Mouse (Mus musculus) G1E (cell line): ENCODE measurements around the gene Dalrd3. TPM values are rescaled to one million over a fixed set of nuclear protein-coding genes. Genes with fewer than 3 reads are reported as not detected.
A peak's percentile ranks its signal among the peaks of the same experiment; 100 is the strongest.
"Not testable (repeated sequence)": the region's sequence is repeated elsewhere in the genome, so short reads cannot be mapped to it uniquely, and the experiment has no call there.

ENCODE experiments used
- ATAC-seq: 2 replicates; pipeline ENCODE4 v1.8.0; 2016; ENCODE audit warnings: mild to moderate bottlenecking; ENCODE audit not compliant: insufficient number of reproducible peaks, poor library complexity, low FRiP score, severe bottlenecking; ENCODE audit errors: extremely low read depth
- DNase-seq: peaks from one replicate; pipeline ENCODE4 v3.0.0; 2012; ENCODE audit warnings: low spot score
- H3K27me3 ChIP-seq: 2 replicates; pipeline ENCODE4 v1.6.1; 2012; ENCODE audit warnings: mild to moderate bottlenecking, low read length, inconsistent platforms; ENCODE audit not compliant: insufficient read depth
- H3K36me3 ChIP-seq: replicated peaks from 2 replicates; pipeline ENCODE3; 2012; ENCODE audit warnings: mild to moderate bottlenecking, inconsistent platforms
- H3K4me1 ChIP-seq: 2 replicates; pipeline ENCODE4 v1.6.1; 2012; ENCODE audit warnings: low read depth, low read length, inconsistent platforms, mixed read lengths; ENCODE audit not compliant: insufficient read depth
- H3K4me3 ChIP-seq: 2 replicates; pipeline ENCODE4 v1.5.1; 2012; ENCODE audit warnings: low read depth, mild to moderate bottlenecking, inconsistent platforms, low read length, moderate library complexity, mixed read lengths
- H3K9me3 ChIP-seq: replicated peaks from 2 replicates; pipeline ENCODE4 v1.6.1; 2012; ENCODE audit warnings: inconsistent platforms
- CTCF ChIP-seq: IDR thresholded peaks from 2 replicates; pipeline ENCODE4 v1.5.1; 2012; ENCODE audit warnings: low read depth, low read length, inconsistent platforms, mixed read lengths
- GATA1 ChIP-seq: IDR thresholded peaks from 2 replicates; pipeline ENCODE4 v1.6.1; 2012; ENCODE audit warnings: borderline replicate concordance, low read length, inconsistent platforms, mixed read lengths
- GATA2 ChIP-seq: IDR thresholded peaks from 2 replicates; pipeline ENCODE4 v1.6.1; 2012; ENCODE audit warnings: low read depth, low read length, inconsistent platforms, borderline replicate concordance
- POLR2AphosphoS5 ChIP-seq: IDR thresholded peaks from 2 replicates; pipeline ENCODE4 v1.6.1; 2012; ENCODE audit warnings: low read depth, low read length, inconsistent platforms; ENCODE audit not compliant: insufficient replicate concordance
- TAL1 ChIP-seq: conservative IDR thresholded peaks from 2 replicates; pipeline ENCODE4 v1.6.1; 2012; ENCODE audit warnings: low read depth, low read length, inconsistent platforms, mixed read lengths
- polyA plus RNA-seq: library from polyadenylated mRNA; stranded (reverse); fragments of >175 nt; gene quantifications from 2 replicates; pipeline ENCODE4 v1.2.3, GENCODE M21; 2012
- total RNA-seq, 2 experiments: library from RNA; stranded (forward) in 1 of 2; stranded (reverse) in 1 of 2; fragments of 200-1000 nt in 1 of 2; fragments of >200 nt in 1 of 2; fragmentation: Nextera tagmentation in 1 of 2; gene quantifications; 2 replicates each; pipeline ENCODE4 v1.2.3; 2014 to 2017

Dalrd3 gene
- total and polyA plus RNA-seq, 3 experiments = 48.3 to 121 (median 49.1) TPM

- Histone ChIP-seq H3K9me3 (no peaks in the 10 kb centered on the region), H3K4me1 (peaks cover 37% of the 10 kb centered on the region), H3K27me3 (no peaks in the 10 kb centered on the region), H3K4me3 (no peak overlapping the region), H3K36me3 (peaks cover 62% of the 10 kb centered on the region)
- TF ChIP-seq CTCF = no peak
- TF ChIP-seq POLR2AphosphoS5 = no peak
- no peak for TF ChIP-seq TAL1
- no peak for TF ChIP-seq GATA2
- TF ChIP-seq GATA1 = no peak
- no peak for DNase-seq
- ATAC-seq = no peak
Observed at GRCm38 (mm10) chr9:108591462-108591861, 21.8 kb downstream of the Dalrd3 start.

DNA sequence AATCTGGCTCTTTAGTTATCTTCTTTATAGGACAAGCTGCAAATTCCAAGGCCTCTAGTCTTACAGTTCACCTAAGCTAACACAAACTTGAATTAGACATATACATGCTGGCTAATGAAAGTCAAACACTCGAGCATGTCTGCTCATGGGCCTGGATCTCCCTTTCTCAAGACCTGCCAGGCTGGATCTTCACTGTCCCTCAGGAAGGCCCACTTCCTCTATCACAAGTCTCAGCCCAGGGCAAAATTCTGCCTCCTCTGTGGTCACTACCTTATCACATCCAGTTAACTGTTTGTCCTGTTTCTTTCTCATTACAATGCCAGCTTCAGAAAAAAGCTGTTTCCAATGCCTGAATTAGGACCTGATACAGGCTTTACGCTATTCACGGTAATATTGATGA is 24.7 kb downstream of the Dalrd3 start:
- Histone ChIP-seq H3K4me3 (no peak overlapping the region), H3K4me1 (peaks cover 30% of the 10 kb centered on the region), H3K27me3 (no peaks in the 10 kb centered on the region), H3K9me3 (no peaks in the 10 kb centered on the region), H3K36me3 (peaks cover 39% of the 10 kb centered on the region)
- ATAC-seq = no peak
- DNase-seq = no peak
- no peak for TF ChIP-seq CTCF

DNA sequence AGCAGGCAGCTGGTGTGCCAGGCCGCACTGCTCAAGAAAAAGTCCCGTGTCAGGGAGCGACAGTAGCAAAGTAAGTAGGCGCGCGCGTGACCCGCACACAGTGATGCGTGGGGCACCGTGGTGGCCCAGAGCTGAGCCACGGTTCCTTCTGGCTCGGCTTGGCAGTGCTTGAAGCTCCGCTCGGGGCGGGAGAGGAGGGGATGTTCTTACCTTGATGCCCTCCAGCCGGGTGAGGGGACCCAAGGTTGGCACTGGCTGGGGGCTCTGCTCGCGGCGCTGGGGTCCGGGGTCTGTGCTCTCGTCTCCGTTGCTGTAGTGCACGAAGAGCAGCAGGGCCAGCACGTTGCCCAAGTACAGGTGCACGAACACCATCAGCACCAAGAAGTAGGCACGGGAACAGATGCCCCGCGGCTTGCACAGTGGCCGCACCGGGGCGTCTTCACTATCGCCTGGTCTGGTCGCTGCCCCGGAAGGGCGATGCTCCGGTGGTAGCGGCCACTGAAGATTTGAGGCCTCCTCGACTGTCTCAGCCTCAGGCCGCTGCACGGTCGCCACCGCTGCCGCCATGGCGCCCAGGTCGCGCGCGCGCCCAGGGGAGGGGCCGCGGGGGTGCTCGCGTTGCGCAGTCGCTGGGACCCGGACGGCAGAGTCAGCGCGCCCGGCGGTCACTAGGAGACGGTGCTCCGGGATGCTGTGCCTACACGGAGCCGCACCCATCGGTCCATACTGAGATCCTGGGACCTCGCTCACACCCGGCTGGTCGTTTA is 27.5 kb downstream of the Dalrd3 start, which contains the start of gene P4htm:
P4htm (minus strand) TSS at position 670 of the 767 bp plus-strand sequence.
- Histone ChIP-seq H3K4me3 (peak within 1 kb of the TSS; percentile 85), H3K27me3 (no peaks in the 10 kb centered on the region), H3K9me3 (no peaks in the 10 kb centered on the region), H3K4me1 (peaks cover 33% of the 10 kb centered on the region), H3K36me3 (peaks cover 32% of the 10 kb centered on the region)
- no peak for TF ChIP-seq GATA2
- TF ChIP-seq TAL1 = no peak
- no peak for TF ChIP-seq GATA1
- TF ChIP-seq POLR2AphosphoS5 = no peak
- TF ChIP-seq CTCF = no peak
- DNase-seq (peak; percentile 82), ATAC-seq (no peak)

DNA sequence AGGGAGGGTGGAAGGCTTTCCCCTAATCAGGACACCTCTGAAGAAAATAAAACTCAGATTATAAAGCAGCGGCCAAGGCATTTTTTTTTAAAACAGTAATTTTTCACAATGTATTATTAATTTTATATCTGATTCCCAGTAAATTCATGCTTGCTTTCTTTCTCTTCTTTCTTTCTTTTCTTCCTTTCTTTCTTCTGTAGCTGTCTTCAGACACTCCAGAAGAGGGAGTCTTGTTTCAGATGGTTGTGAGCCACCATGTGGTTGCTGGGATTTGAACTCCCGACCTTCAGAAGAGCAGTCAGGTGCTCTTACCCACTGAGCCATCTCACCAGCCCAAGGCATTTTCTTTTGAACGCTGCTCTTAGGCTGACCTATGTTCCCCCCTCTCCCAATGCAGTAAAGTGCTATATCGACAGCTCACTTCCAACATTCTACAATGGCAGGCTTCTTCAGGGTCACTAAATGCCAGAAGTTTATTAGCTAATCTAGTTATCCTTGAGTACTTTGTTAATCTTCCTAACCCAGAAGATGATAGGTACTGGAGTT is 29.4 kb downstream of the Dalrd3 start:
- H3K4me1 ChIP-seq = peaks cover 35% of the 10 kb centered on the region
- ATAC-seq = no peak
- H3K36me3 ChIP-seq = peaks cover 42% of the 10 kb centered on the region
- TF ChIP-seq GATA2 (no peak), GATA1 (no peak), TAL1 (no peak), POLR2AphosphoS5 (no peak), CTCF (no peak)
- no peak for DNase-seq
- H3K9me3 ChIP-seq = no peaks in the 10 kb centered on the region
- H3K27me3 ChIP-seq = no peaks in the 10 kb centered on the region
- no peak overlapping the region for H3K4me3 ChIP-seq

- Histone ChIP-seq H3K27me3 (no peaks in the 10 kb centered on the region), H3K9me3 (no peaks in the 10 kb centered on the region), H3K36me3 (peaks cover 44% of the 10 kb centered on the region), H3K4me3 (no peak overlapping the region), H3K4me1 (peaks cover 32% of the 10 kb centered on the region)
- DNase-seq (no peak), ATAC-seq (no peak)
- TF ChIP-seq GATA1 (no peak), CTCF (no peak), POLR2AphosphoS5 (no peak), TAL1 (no peak), GATA2 (no peak)
Observed at GRCm38 (mm10) chr9:108600011-108600410, 30.3 kb downstream of the Dalrd3 start.

GRCm38 (mm10) chr9:108601986-108602385 is 32.3 kb downstream of the Dalrd3 start:
- H3K4me3 ChIP-seq = no peak overlapping the region
- no peak for TF ChIP-seq GATA1
- TF ChIP-seq POLR2AphosphoS5 = no peak
- TF ChIP-seq GATA2 = no peak
- TF ChIP-seq TAL1 = no peak
- TF ChIP-seq CTCF = no peak
- peaks cover 57% of the 10 kb centered on the region for H3K36me3 ChIP-seq
- no peaks in the 10 kb centered on the region for H3K27me3 ChIP-seq
- no peak for DNase-seq
- ATAC-seq = no peak
- H3K9me3 ChIP-seq = no peaks in the 10 kb centered on the region
- H3K4me1 ChIP-seq = peaks cover 19% of the 10 kb centered on the region

- H3K4me1 ChIP-seq = peaks cover 21% of the 10 kb centered on the region
- DNase-seq, H3K4me3 ChIP-seq, ATAC-seq, H3K27me3 ChIP-seq, H3K9me3 ChIP-seq: not testable (repeated sequence)
- peaks cover 98% of the 10 kb centered on the region for H3K36me3 ChIP-seq
Observed at GRCm38 (mm10) chr9:108607929-108608328, 38.2 kb downstream of the Dalrd3 start.
